Mouse (Mus musculus): Measurements from ENCODE around the gene Grap. TPM values are rescaled to one million over a fixed set of nuclear protein-coding genes. Genes with fewer than 3 reads are reported as not detected.

Grap gene
- total and polyA plus RNA-seq, 2 experiments from 2014 or later: 4.3 to 11.0 TPM

DNA sequence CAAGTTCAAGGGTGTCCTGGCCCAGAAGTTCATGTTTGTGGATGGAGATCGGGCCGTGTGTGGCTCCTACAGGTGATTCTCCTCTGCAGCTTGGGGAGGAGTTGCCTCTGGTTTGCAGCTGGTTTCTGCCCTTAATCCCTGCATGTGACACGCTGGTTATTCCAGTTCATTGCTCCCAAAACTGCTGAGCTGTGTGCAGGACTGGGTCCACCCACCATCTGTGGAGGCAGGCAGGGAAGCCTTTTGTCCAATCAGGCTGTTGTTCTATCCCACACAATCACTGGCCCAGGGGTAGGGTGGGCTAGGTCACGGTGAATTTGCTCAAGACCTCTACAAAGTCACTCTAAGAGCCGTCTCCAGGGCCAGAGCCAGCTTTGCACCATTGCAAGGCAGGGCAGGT lies 48.6 kb downstream of the Grap start:
- TF ChIP-seq EP300 (IDR thresholded peaks at IDR 0.05; ENCODE audit: low read depth) (no peak), CTCF (IDR thresholded peaks at IDR 0.05; ENCODE audit: low read depth) (no peak)
- Histone ChIP-seq H3K36me3 (replicated peaks; ENCODE audit: control insufficient read depth, insufficient read depth, low read length) (no peaks in the 10 kb centered on the region), H3K9me3 (replicated peaks; ENCODE audit: control insufficient read depth, low read length) (no peaks in the 10 kb centered on the region), H3K27ac (ENCODE audit: low read depth) (no peak overlapping the region), H3K4me3 (ENCODE audit: low read depth, low read length) (no peak overlapping the region), H3K27me3 (ENCODE audit: control insufficient read depth, insufficient read depth, low read length) (no peaks in the 10 kb centered on the region), H3K4me2 (ENCODE audit: low read depth, low read length) (no peak overlapping the region), H3K4me1 (ENCODE audit: control insufficient read depth, insufficient read depth) (no peaks in the 10 kb centered on the region), H3K9ac (replicated peaks; ENCODE audit: low read depth, low read length) (no peak overlapping the region)
- WGBS: 87% methylated on average over 5 of the region's 5 CpGs
- no peak for ATAC-seq (ENCODE audit: insufficient read depth, low read depth)
- DNase-seq (ENCODE audit: low spot score): no peak

DNA sequence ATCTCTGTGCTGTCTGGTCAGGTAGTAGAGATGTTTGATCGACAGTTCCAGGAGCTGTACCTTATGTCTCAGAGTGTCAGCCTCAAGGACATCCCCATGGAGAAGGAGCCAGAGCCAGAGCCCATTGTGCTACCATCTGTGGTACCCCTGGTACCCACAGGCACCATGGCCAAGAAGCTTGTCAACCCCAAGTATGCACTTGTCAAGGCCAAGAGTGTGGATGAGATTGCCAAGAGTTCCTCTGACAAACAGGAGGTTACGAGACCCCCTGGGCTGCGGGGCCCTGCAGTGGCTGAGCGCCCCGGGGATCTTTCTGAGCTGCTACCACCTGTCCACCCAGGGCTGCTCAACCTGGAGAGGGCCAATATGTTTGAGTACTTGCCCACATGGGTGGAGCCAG lies 49.4 kb downstream of the Grap start:
- no peak for ATAC-seq (ENCODE audit: insufficient read depth, low read depth)
- no peaks in the 10 kb centered on the region for H3K9me3 ChIP-seq (replicated peaks; ENCODE audit: control insufficient read depth, low read length)
- 92% methylated on average over 5 of the region's 5 CpGs for WGBS

DNA sequence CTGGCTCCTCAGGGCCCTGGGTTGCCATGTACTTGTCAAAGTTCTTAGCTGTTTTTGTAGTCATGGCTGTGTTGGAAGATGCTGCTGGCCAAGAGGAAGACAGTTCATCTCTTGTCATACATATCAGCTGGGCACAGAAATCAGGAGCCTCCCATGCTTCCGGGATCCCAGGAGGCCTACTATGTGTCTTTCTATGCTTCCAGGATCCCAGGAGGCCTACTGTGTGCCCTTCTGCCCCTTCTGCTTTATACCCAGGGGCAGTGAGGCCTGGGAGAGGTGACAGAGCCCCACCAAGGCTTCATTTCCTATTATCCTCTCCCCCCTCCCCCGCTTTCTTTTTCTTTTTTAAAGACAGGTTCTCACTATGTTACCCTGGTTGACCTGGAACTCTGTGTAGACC lies 52.5 kb downstream of the Grap start:
- no peaks in the 10 kb centered on the region for H3K36me3 ChIP-seq (replicated peaks; ENCODE audit: control insufficient read depth, insufficient read depth, low read length)
- H3K27ac ChIP-seq (ENCODE audit: low read depth): no peak overlapping the region
- no peaks in the 10 kb centered on the region for H3K4me1 ChIP-seq (ENCODE audit: control insufficient read depth, insufficient read depth)
- H3K4me3 ChIP-seq (ENCODE audit: low read depth, low read length): no peak overlapping the region
- no peak overlapping the region for H3K9ac ChIP-seq (replicated peaks; ENCODE audit: low read depth, low read length)
- TF ChIP-seq CTCF (IDR thresholded peaks at IDR 0.05; ENCODE audit: low read depth) (no peak), EP300 (IDR thresholded peaks at IDR 0.05; ENCODE audit: low read depth) (no peak)
- H3K4me2 ChIP-seq (ENCODE audit: low read depth, low read length): no peak overlapping the region
- H3K9me3 ChIP-seq (replicated peaks; ENCODE audit: control insufficient read depth, low read length): no peaks in the 10 kb centered on the region
- H3K27me3 ChIP-seq (ENCODE audit: control insufficient read depth, insufficient read depth, low read length): no peaks in the 10 kb centered on the region
- 79% methylated on average over 2 of the region's 2 CpGs for WGBS
- ATAC-seq (ENCODE audit: insufficient read depth, low read depth): no peak
- no peak for DNase-seq (ENCODE audit: low spot score)

More for the DNA sequence above, 49.4 kb downstream of the Grap start:
- H3K36me3 ChIP-seq (replicated peaks; ENCODE audit: control insufficient read depth, insufficient read depth, low read length): no peaks in the 10 kb centered on the region
- no peak overlapping the region for H3K9ac ChIP-seq (replicated peaks; ENCODE audit: low read depth, low read length)
- H3K4me1 ChIP-seq (ENCODE audit: control insufficient read depth, insufficient read depth): no peaks in the 10 kb centered on the region
- TF ChIP-seq CTCF (IDR thresholded peaks at IDR 0.05; ENCODE audit: low read depth): no peak
- TF ChIP-seq EP300 (IDR thresholded peaks at IDR 0.05; ENCODE audit: low read depth): no peak
- no peak for DNase-seq (ENCODE audit: low spot score)
- H3K27ac ChIP-seq (ENCODE audit: low read depth): no peak overlapping the region
- H3K4me3 ChIP-seq (ENCODE audit: low read depth, low read length): no peak overlapping the region
- H3K27me3 ChIP-seq (ENCODE audit: control insufficient read depth, insufficient read depth, low read length): no peaks in the 10 kb centered on the region
- no peak overlapping the region for H3K4me2 ChIP-seq (ENCODE audit: low read depth, low read length)

DNA sequence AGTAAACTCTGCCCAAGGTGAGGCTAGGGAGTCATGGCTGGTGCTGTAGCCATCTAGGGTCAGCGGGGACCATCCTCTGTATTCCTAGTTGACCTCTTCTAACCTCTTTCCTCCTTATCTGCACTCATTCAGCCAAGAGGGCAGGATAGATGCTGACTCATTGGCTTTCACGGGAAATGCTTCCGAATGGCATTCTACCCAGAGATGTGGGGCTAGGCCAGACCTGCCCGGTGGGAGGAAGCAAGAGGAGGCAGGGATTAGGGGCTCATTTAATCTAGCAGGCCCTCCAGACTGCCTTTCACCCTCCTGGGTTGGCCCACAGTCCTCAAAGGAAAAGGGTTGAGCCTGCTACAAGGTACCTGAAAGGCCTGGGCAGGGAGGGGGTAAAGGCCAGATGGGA lies 53.2 kb downstream of the Grap start:
- 47% methylated on average over 4 of the region's 4 CpGs for WGBS
- H3K36me3 ChIP-seq (replicated peaks; ENCODE audit: control insufficient read depth, insufficient read depth, low read length): no peaks in the 10 kb centered on the region
- DNase-seq (ENCODE audit: low spot score): no peak
- H3K9me3 ChIP-seq (replicated peaks; ENCODE audit: control insufficient read depth, low read length): no peaks in the 10 kb centered on the region
- TF ChIP-seq EP300 (IDR thresholded peaks at IDR 0.05; ENCODE audit: low read depth): no peak
- no peak for TF ChIP-seq CTCF (IDR thresholded peaks at IDR 0.05; ENCODE audit: low read depth)
- ATAC-seq (ENCODE audit: insufficient read depth, low read depth): no peak
- no peak overlapping the region for H3K27ac ChIP-seq (ENCODE audit: low read depth)
- no peaks in the 10 kb centered on the region for H3K4me1 ChIP-seq (ENCODE audit: control insufficient read depth, insufficient read depth)
- no peaks in the 10 kb centered on the region for H3K27me3 ChIP-seq (ENCODE audit: control insufficient read depth, insufficient read depth, low read length)
- H3K4me2 ChIP-seq (ENCODE audit: low read depth, low read length): no peak overlapping the region
- H3K9ac ChIP-seq (replicated peaks; ENCODE audit: low read depth, low read length): no peak overlapping the region
- H3K4me3 ChIP-seq (ENCODE audit: low read depth, low read length): no peak overlapping the region

GRCm38 (mm10) chr11:61708928-61709327 lies 55.9 kb downstream of the Grap start:
- Histone ChIP-seq H3K36me3 (replicated peaks; ENCODE audit: control insufficient read depth, insufficient read depth, low read length) (no peaks in the 10 kb centered on the region), H3K4me1 (ENCODE audit: control insufficient read depth, insufficient read depth) (no peaks in the 10 kb centered on the region), H3K9me3 (replicated peaks; ENCODE audit: control insufficient read depth, low read length) (no peaks in the 10 kb centered on the region), H3K4me3 (ENCODE audit: low read depth, low read length) (no peak overlapping the region), H3K4me2 (ENCODE audit: low read depth, low read length) (no peak overlapping the region), H3K27me3 (ENCODE audit: control insufficient read depth, insufficient read depth, low read length) (no peaks in the 10 kb centered on the region), H3K9ac (replicated peaks; ENCODE audit: low read depth, low read length) (no peak overlapping the region), H3K27ac (ENCODE audit: low read depth) (no peak overlapping the region)
- 81% methylated on average over 3 of the region's 3 CpGs for WGBS
- no peak for ATAC-seq (ENCODE audit: insufficient read depth, low read depth)
- TF ChIP-seq EP300 (IDR thresholded peaks at IDR 0.05; ENCODE audit: low read depth): no peak
- no peak for TF ChIP-seq CTCF (IDR thresholded peaks at IDR 0.05; ENCODE audit: low read depth)
- no peak for DNase-seq (ENCODE audit: low spot score)

GRCm38 (mm10) chr11:61713157-61713855 lies 60.2 kb downstream of the Grap start:
- Histone ChIP-seq H3K4me3 (ENCODE audit: low read depth, low read length) (no peak overlapping the region), H3K27me3 (ENCODE audit: control insufficient read depth, insufficient read depth, low read length) (no peaks in the 10 kb centered on the region), H3K27ac (ENCODE audit: low read depth) (no peak overlapping the region), H3K4me1 (ENCODE audit: control insufficient read depth, insufficient read depth) (no peaks in the 10 kb centered on the region), H3K9ac (replicated peaks; ENCODE audit: low read depth, low read length) (no peak overlapping the region), H3K4me2 (ENCODE audit: low read depth, low read length) (no peak overlapping the region), H3K9me3 (replicated peaks; ENCODE audit: control insufficient read depth, low read length) (no peaks in the 10 kb centered on the region), H3K36me3 (replicated peaks; ENCODE audit: control insufficient read depth, insufficient read depth, low read length) (no peaks in the 10 kb centered on the region)
- ATAC-seq (ENCODE audit: insufficient read depth, low read depth) (no peak), DNase-seq (ENCODE audit: low spot score) (no peak)
- no peak for TF ChIP-seq EP300 (IDR thresholded peaks at IDR 0.05; ENCODE audit: low read depth)
- TF ChIP-seq CTCF (IDR thresholded peaks at IDR 0.05; ENCODE audit: low read depth): no peak
- 70% methylated on average over 15 of the region's 15 CpGs for WGBS
